Mouse (Mus musculus) erythroblast, embryonic 14.5 days (primary cell): Measurements from ENCODE around the gene Ankrd54. TPM values are rescaled to one million over a fixed set of nuclear protein-coding genes. Genes with fewer than 3 reads are reported as not detected.

Experiments used
- H3K27me3 ChIP-seq: 2 replicates; pipeline ENCODE4 v1.6.1; 2012; ENCODE audit warnings: inconsistent platforms; ENCODE audit not compliant: control insufficient read depth
- H3K36me3 ChIP-seq: 2 replicates; pipeline ENCODE4 v1.6.1; 2012; ENCODE audit warnings: mild to moderate bottlenecking, inconsistent platforms; ENCODE audit not compliant: control insufficient read depth
- H3K4me1 ChIP-seq: 2 replicates; pipeline ENCODE4 v1.6.1; 2012; ENCODE audit warnings: inconsistent platforms; ENCODE audit not compliant: control insufficient read depth
- H3K4me3 ChIP-seq: replicated peaks from 2 replicates; pipeline ENCODE3; 2012; ENCODE audit warnings: moderate library complexity, mild to moderate bottlenecking, inconsistent platforms
- H3K9me3 ChIP-seq: 2 replicates; pipeline ENCODE4 v1.6.1; 2012; ENCODE audit warnings: low read length, inconsistent platforms, mixed read lengths; ENCODE audit not compliant: control insufficient read depth
- GATA1 ChIP-seq: IDR thresholded peaks from 2 replicates; pipeline ENCODE4 v1.6.1; 2012; ENCODE audit warnings: low read length, inconsistent platforms, mixed read lengths
- TAL1 ChIP-seq: IDR thresholded peaks from 3 replicates; pipeline ENCODE4 v1.6.1; 2012; ENCODE audit warnings: low read length, inconsistent platforms, mixed read lengths
- polyA plus RNA-seq: library from polyadenylated mRNA; stranded (reverse); fragments of >175 nt; gene quantifications from 2 replicates; pipeline ENCODE4 v1.2.3, GENCODE M21; 2012

The Ankrd54 gene
- polyA plus RNA-seq, 1 experiment: 13.6 TPM

GRCm38 (mm10) chr15:79068416-79068815 is 5.7 kb upstream of the Ankrd54 start:
- peaks cover 12% of the 10 kb centered on the region for H3K9me3 ChIP-seq
- H3K4me1 ChIP-seq: peaks cover 68% of the 10 kb centered on the region
- H3K36me3 ChIP-seq: peaks cover 6% of the 10 kb centered on the region
- H3K4me3 ChIP-seq: no peak overlapping the region
- no peaks in the 10 kb centered on the region for H3K27me3 ChIP-seq
- TF ChIP-seq GATA1 (peak; percentile 72), TAL1 (peak; percentile 29; the same call in 1 of the 3 replicates)

- H3K36me3 ChIP-seq: peaks cover 6% of the 10 kb centered on the region
- peaks cover 12% of the 10 kb centered on the region for H3K9me3 ChIP-seq
- H3K4me3 ChIP-seq: peak overlapping the region; percentile 31
- peaks cover 71% of the 10 kb centered on the region for H3K4me1 ChIP-seq
- TF ChIP-seq GATA1: peak; percentile 60
- TF ChIP-seq TAL1: peak; percentile 62
- no peaks in the 10 kb centered on the region for H3K27me3 ChIP-seq
These were observed 4.9 kb upstream of the Ankrd54 start for GRCm38 (mm10) chr15:79067631-79068030.

- H3K36me3 ChIP-seq: peaks cover 9% of the 10 kb centered on the region
- no peak overlapping the region for H3K4me3 ChIP-seq
- no peak for TF ChIP-seq TAL1
- no peak for TF ChIP-seq GATA1
- H3K4me1 ChIP-seq: peaks cover 72% of the 10 kb centered on the region
- peaks cover 12% of the 10 kb centered on the region for H3K9me3 ChIP-seq
- no peaks in the 10 kb centered on the region for H3K27me3 ChIP-seq
These were observed 3.6 kb upstream of the Ankrd54 start for GRCm38 (mm10) chr15:79066276-79066675.

GRCm38 (mm10) chr15:79065086-79065770 is 2.5 kb upstream of the Ankrd54 start:
- H3K9me3 ChIP-seq: peaks cover 12% of the 10 kb centered on the region
- peaks cover 19% of the 10 kb centered on the region for H3K36me3 ChIP-seq
- H3K4me1 ChIP-seq: peaks cover 81% of the 10 kb centered on the region
- TF ChIP-seq GATA1: no peak
- H3K4me3 ChIP-seq: no peak overlapping the region
- no peaks in the 10 kb centered on the region for H3K27me3 ChIP-seq

- Histone ChIP-seq H3K4me3 (peak overlapping the region; percentile 79), H3K27me3 (no peaks in the 10 kb centered on the region), H3K4me1 (peaks cover 82% of the 10 kb centered on the region), H3K9me3 (peaks cover 12% of the 10 kb centered on the region), H3K36me3 (peaks cover 39% of the 10 kb centered on the region)
- no peak for TF ChIP-seq TAL1
- TF ChIP-seq GATA1: no peak
These were observed 557 bp upstream of the Ankrd54 start for GRCm38 (mm10) chr15:79063160-79063740.

GRCm38 (mm10) chr15:79060887-79061565 is 1.7 kb downstream of the Ankrd54 start:
- TF ChIP-seq TAL1 (no peak), GATA1 (no peak)
- no peaks in the 10 kb centered on the region for H3K27me3 ChIP-seq
- peak overlapping the region; percentile 79 for H3K4me3 ChIP-seq
- H3K36me3 ChIP-seq: peaks cover 55% of the 10 kb centered on the region
- peaks cover 5% of the 10 kb centered on the region for H3K9me3 ChIP-seq
- peaks cover 81% of the 10 kb centered on the region for H3K4me1 ChIP-seq

GRCm38 (mm10) chr15:79057850-79058249 is 4.8 kb downstream of the Ankrd54 start:
- Histone ChIP-seq H3K4me3 (peak overlapping the region; percentile 45), H3K9me3 (peaks cover 5% of the 10 kb centered on the region), H3K36me3 (peaks cover 87% of the 10 kb centered on the region), H3K27me3 (no peaks in the 10 kb centered on the region; the same call in 1 of the 2 replicates), H3K4me1 (peaks cover 62% of the 10 kb centered on the region)
- TF ChIP-seq TAL1: peak; percentile 50; the same call in 1 of the 3 replicates
- TF ChIP-seq GATA1: peak; percentile 56; the same call in 1 of the 2 replicates

GRCm38 (mm10) chr15:79056601-79057000 is 6.1 kb downstream of the Ankrd54 start:
- peaks cover 73% of the 10 kb centered on the region for H3K4me1 ChIP-seq
- TF ChIP-seq TAL1 (no peak), GATA1 (no peak)
- H3K27me3 ChIP-seq: no peaks in the 10 kb centered on the region; the same call in 1 of the 2 replicates
- H3K36me3 ChIP-seq: peaks cover 100% of the 10 kb centered on the region
- H3K9me3 ChIP-seq: peaks cover 5% of the 10 kb centered on the region
- no peak overlapping the region for H3K4me3 ChIP-seq

- Histone ChIP-seq H3K4me1 (peaks cover 39% of the 10 kb centered on the region), H3K4me3 (no peak overlapping the region), H3K27me3 (peaks cover 3% of the 10 kb centered on the region), H3K9me3 (no peaks in the 10 kb centered on the region), H3K36me3 (peaks cover 60% of the 10 kb centered on the region)
- no peak for TF ChIP-seq TAL1
- no peak for TF ChIP-seq GATA1
These were observed 10.3 kb downstream of the Ankrd54 start for GRCm38 (mm10) chr15:79052366-79052765.
